Mouse (Mus musculus) Muller cell, postnatal 12 days (primary cell): ENCODE measurements around the gene Cep290.

Source experiments
- DNase-seq: peaks from one replicate; pipeline ENCODE4 v3.0.0-alpha.2; 2015; ENCODE audit errors: inconsistent ontology term

Gene Cep290

DNA sequence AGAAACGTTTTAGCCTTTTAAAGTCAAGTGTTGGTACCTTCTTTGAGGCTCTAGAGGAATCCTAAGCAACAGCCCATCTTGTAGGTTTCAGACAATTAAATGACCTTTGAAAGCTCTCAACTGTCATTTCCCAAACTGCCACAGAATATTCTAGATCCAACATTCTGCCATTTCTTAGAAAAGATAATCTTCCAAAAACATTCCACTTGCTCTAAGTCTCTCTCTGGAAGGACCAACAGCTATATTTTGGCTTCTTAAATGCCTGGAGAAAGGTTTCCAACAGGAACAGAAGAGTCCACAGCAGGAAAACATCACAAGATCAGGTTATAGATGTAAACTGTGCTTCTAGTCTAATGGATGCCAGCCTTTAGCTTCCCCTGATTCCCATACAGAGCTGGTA is 103.0 kb downstream of the Cep290 start, which contains the start of the genes 4930430F08Rik and 1700017N19Rik:
Gene 4930430F08Rik, minus strand, starts transcription at position 101 of the 400 bp plus-strand sequence.
Gene 1700017N19Rik, plus strand, starts transcription at position 162 of the 400 bp plus-strand sequence.
- DNase-seq = no peak

DNA sequence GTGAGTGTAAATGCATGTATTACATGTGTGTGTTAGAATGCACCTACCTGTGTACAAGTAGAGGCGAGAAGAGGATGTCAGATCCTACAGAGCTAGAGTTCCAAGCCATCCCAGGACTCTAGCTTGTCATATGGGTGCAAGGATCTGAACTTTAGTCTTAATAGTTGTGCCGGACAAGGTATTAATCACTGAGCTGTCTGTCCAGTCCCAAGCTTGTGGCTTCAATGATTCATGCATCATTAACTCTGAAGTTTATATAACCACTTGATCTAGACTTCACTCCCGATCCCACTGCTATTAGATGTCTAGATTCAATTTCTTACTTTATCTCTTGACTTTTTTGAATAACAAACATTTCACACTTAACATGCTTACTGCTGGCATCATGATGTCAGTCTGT is 111.0 kb downstream of the Cep290 start:
- DNase-seq = no peak

GRCm38 (mm10) chr10:100603511-100603910 is 116.2 kb downstream of the Cep290 start:
- no peak for DNase-seq

DNA sequence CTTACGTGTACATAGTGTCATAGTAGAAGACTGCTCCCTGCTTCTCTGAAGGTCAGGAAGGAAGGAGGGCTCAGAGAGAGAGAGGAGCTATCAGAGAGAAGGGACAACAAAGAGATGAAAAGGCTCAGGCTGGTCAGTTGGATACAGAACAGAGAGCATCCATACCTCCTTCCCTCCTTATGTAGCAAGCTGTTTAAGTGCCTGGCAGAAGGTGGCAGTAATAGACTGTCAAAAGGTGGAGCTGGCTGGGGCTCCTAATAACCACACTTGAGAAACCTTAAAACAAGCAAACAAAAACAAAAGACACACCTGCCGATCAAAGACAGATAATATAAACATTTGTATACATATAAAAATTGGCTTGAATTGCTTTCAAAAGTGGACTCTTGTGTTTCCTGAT is 116.9 kb downstream of the Cep290 start:
- DNase-seq = no peak

DNA sequence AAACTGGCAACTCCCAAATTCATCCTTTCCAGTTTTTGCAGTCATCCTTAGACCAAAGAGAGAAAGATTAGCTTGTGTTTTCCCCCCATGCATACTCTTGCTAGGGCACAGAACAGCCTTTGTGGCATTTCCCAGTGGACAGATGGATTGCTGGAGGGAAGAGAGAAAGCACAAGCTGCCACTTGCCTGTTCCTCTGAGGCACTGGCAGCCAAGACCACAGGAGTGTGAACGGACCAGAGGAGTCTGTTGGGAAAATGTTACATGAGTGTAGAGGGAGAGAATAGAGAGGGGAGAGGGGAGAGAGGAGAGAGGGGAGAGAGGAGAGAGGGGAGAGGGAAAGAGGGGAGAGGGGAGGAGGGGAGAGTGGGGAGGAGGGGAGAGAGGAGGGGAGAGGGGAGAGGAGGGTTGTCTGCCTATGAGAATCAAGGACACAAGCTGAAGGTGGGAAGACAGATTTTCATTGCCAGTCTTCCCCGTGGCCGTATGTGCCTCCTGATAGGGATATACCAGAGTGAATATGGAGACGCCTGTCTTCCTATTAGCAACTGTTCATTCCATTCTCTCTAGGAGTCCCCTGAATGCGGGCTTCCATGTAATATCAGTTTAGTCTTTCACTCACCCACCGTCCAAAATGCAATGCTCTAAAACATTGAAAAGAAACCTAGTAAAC is 130.0 kb downstream of the Cep290 start:
- DNase-seq = no peak

DNA sequence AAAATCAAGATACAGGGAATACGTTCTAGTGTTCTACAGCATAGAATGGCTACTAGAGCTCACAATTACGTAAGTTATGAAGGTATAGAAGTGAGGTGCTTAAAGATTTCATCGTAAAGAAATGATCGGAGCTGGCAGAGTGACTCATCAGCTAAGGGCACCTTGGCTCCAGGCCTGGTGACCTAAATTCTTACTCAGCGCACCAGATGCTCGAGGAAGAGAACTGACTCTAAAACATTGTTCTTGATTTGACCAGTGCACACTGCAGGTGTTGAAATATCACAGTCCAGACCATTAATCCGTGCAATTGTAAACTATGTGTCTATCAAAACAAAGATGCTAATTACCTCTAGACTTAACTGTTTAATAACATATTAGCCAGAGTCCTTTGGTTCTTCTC is 132.1 kb downstream of the Cep290 start:
- peak; percentile 4 for DNase-seq

DNA sequence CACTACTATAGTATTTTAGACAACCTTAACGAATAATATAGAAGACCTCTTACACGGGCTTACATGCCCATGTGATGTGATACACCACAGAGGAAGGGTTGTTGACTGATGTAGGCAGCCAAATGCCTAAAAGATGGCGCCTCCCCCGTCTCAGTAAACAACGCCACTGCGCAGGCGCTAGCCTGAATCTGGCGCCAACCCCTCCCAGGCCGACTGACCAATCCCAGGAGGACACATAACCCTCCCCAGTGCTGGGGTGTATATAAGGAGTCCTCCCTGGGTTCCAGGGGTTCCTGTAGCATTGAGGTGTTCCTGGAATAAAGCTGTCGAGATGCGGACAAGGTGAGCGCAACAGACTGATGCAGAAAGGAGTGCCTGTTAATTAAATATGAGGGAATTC is 132.7 kb downstream of the Cep290 start:
- DNase-seq = no peak

DNA sequence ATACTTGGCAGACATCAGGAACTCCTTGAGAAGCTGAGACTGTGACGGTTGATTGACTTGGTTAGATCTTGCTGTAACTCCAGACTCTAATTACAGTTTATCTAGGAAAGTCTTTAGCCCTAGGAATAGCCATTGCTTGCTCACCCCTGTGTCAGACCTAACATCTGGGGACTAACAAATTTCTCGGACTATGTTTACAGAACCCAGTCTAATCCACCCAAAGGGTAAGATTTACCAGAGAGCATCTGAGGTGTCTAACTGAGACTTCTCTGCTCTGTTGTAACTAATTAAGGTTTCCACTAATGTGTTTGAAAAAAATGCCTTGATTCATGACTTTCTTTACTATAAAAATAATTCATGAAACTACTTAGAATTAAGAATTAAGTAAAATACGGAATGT is 135.1 kb downstream of the Cep290 start:
- no peak for DNase-seq
